8 mouse cellular contexts compared by ENCODE assay signal in the genomic region with DNA sequence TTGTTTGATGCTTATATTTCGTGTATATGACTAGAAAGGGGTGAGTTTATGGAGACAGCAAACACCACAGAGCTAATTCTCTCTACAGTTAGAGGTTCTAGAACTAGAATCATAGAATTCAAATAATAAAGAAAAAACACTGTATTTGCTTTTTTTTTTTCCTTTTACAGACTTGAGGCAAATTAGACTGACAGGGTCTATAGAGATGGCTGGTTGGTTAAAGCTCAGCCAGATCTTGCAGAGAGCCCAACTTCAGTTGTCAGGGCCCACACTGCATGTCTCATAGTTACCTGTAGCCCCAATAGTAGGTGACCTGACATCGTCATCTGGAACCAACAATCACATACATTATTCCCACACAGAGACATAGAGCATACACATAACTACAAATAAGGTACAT. TPM values are rescaled to one million over a fixed set of nuclear protein-coding genes. Genes with fewer than 3 reads are reported as not detected.
DNase-seq lines count a peak whose midpoint lies in the region; ATAC-seq and TF ChIP-seq lines count a peak whose summit lies in the region.

A gene (minus strand): TSS at position 101 of the 400 bp plus-strand sequence.

- TF ChIP-seq POLR2A in lung, adult 2 months (IDR thresholded peaks at IDR 0.05; ENCODE audit: borderline replicate concordance, extremely low read depth, low read depth, low read length): no peak

- H3K9ac ChIP-seq in heart, embryonic 12.5 days: no peak within 1 kb of the TSS
- no peak within 1 kb of the TSS for H3K9ac ChIP-seq in midbrain, embryonic 16.5 days (ENCODE audit: low read depth, low read length)

- H3K9me3 ChIP-seq in embryonic facial prominence, embryonic 10.5 days: no peaks in the 10 kb centered on the region
- no peaks in the 10 kb centered on the region; the same call in 1 of the 2 replicates for H3K9me3 ChIP-seq in heart, embryonic 12.5 days (replicated peaks)
- H3K9me3 ChIP-seq in midbrain, embryonic 16.5 days (replicated peaks; ENCODE audit: control insufficient read depth, low read length, poor library complexity, severe bottlenecking): no peaks in the 10 kb centered on the region

- ATAC-seq in heart, embryonic 12.5 days (ENCODE audit: insufficient number of reproducible peaks, low FRiP score): no peak
- no peak for ATAC-seq in midbrain, embryonic 16.5 days

- no peak within 1 kb of the TSS for H3K27ac ChIP-seq in embryonic facial prominence, embryonic 10.5 days (replicated peaks)
- no peak within 1 kb of the TSS for H3K27ac ChIP-seq in heart, embryonic 12.5 days (ENCODE audit: poor library complexity, severe bottlenecking)
- no peak within 1 kb of the TSS for H3K27ac ChIP-seq in midbrain, embryonic 16.5 days (ENCODE audit: low read length)

- no peak for DNase-seq in lung, adult 2 months
- DNase-seq in lung, postnatal 36 days: no peak
- DNase-seq in embryonic facial prominence, embryonic 10.5 days (ENCODE audit: low spot score): no peak
- no peak for DNase-seq in left cerebral cortex, adult 8-10 months (ENCODE audit: low spot score in 2 of 2)
- DNase-seq in right cerebral cortex, postnatal 4 days: no peak
- DNase-seq in natural killer cell, adult 2 months (ENCODE audit: low spot score in 2 of 2): no peak

- 77% methylated on average over 2 of the region's 2 CpGs for WGBS in lung, adult 2 months
- WGBS in embryonic facial prominence, embryonic 10.5 days: 78% methylated on average over 2 of the region's 2 CpGs
- 76% methylated on average over 2 of the region's 2 CpGs for WGBS in heart, embryonic 12.5 days
- WGBS in midbrain, embryonic 16.5 days: 72% methylated on average over 2 of the region's 2 CpGs

- no peaks in the 10 kb centered on the region for H3K27me3 ChIP-seq in embryonic facial prominence, embryonic 10.5 days (replicated peaks; ENCODE audit: low read depth, poor library complexity, severe bottlenecking)
- H3K27me3 ChIP-seq in heart, embryonic 12.5 days (replicated peaks): no peaks in the 10 kb centered on the region
- no peaks in the 10 kb centered on the region for H3K27me3 ChIP-seq in midbrain, embryonic 16.5 days (ENCODE audit: control insufficient read depth, insufficient read depth, low read depth, low read length)

- no peaks in the 10 kb centered on the region for H3K4me1 ChIP-seq in lung, adult 2 months (ENCODE audit: control insufficient read depth, insufficient read depth, low read length)
- no peaks in the 10 kb centered on the region for H3K4me1 ChIP-seq in embryonic facial prominence, embryonic 10.5 days
- no peaks in the 10 kb centered on the region for H3K4me1 ChIP-seq in heart, embryonic 12.5 days (replicated peaks)
- no peaks in the 10 kb centered on the region for H3K4me1 ChIP-seq in midbrain, embryonic 16.5 days (ENCODE audit: control insufficient read depth, insufficient read depth, low read length)

- H3K36me3 ChIP-seq in embryonic facial prominence, embryonic 10.5 days (replicated peaks): no peaks in the 10 kb centered on the region
- H3K36me3 ChIP-seq in heart, embryonic 12.5 days: no peaks in the 10 kb centered on the region
- H3K36me3 ChIP-seq in midbrain, embryonic 16.5 days (ENCODE audit: control insufficient read depth, insufficient read depth, low read length): no peaks in the 10 kb centered on the region

- no peak for TF ChIP-seq CTCF in lung, adult 2 months (IDR thresholded peaks at IDR 0.05; ENCODE audit: insufficient read depth, low read length)

- no peak within 1 kb of the TSS for H3K4me3 ChIP-seq in lung, adult 2 months (replicated peaks; ENCODE audit: extremely low read depth, low read depth, low read length)
- no peak within 1 kb of the TSS for H3K4me3 ChIP-seq in embryonic facial prominence, embryonic 10.5 days
- H3K4me3 ChIP-seq in heart, embryonic 12.5 days: no peak within 1 kb of the TSS
- no peak within 1 kb of the TSS for H3K4me3 ChIP-seq in midbrain, embryonic 16.5 days (ENCODE audit: low read depth, low read length)

- no peak within 1 kb of the TSS for H3K4me2 ChIP-seq in heart, embryonic 12.5 days
- H3K4me2 ChIP-seq in midbrain, embryonic 16.5 days (ENCODE audit: low read length): no peak within 1 kb of the TSS

RNA-seq across cellular contexts. Expression of the gene that starts here (rescaled TPM):
- polyA plus RNA-seq in lung, adult 2 months (2012; rRNA removed): 23.5 and 28.7 TPM in 2 replicates
- 287 and 298 TPM in 2 replicates for polyA plus RNA-seq in embryonic facial prominence, embryonic 10.5 days (2016; fragmentation: Nextera tagmentation; extraction: Ambion mirVana)
- 202 and 205 TPM in 2 replicates for polyA plus RNA-seq in heart, embryonic 12.5 days (2016; fragmentation: Nextera tagmentation; extraction: Ambion mirVana)
- total RNA-seq in left cerebral cortex, adult 8-10 months (2022): 10 to 100 TPM; 46.1 to 50.2 (median 48.4) TPM
- polyA plus RNA-seq in midbrain, embryonic 16.5 days (2015; fragmentation: Nextera tagmentation; extraction: Ambion mirVana): 204 and 220 TPM in 2 replicates
